Mouse (Mus musculus) forelimb bud, embryonic 11.5 days (tissue): ENCODE measurements around the gene Chst15.

Experiments
- DNase-seq: peaks from one replicate; pipeline ENCODE4 v3.0.0-alpha.2; 2012; ENCODE audit warnings: low read depth, low spot score

Chst15 gene

GRCm38 (mm10) chr7:132302508-132303241 is 14.4 kb downstream of the Chst15 start:
- DNase-seq: no peak

DNA sequence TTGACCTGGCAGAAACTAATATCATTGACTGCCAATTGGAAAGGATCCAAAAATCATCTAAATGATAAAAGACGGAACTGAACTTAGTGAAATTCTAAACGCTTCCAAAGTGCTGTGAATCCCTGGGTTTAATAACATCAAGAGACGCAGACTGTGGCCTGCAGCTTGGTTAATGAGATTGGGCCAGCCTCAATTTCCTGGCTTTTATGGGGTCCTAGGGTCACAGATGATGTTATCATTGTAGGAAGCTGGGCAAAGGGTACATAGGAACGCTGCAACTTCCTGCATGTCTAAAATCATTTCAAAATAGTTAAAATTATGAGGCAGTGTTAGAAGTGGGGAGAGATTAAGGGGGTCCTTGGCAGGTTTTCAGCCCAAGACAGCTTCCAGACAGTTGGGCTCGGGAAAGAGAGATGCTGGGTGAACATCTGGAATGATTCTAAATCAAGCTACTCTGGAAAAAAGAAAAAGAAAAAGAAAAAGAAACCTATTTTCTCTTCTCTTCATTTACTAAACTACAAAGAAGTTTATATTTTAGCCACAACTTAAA is 17.3 kb downstream of the Chst15 start:
- DNase-seq: peak; percentile 29

- no peak for DNase-seq
These were observed 18.5 kb downstream of the Chst15 start for GRCm38 (mm10) chr7:132298412-132298990.

- DNase-seq: no peak
These were observed 20.2 kb downstream of the Chst15 start for GRCm38 (mm10) chr7:132296661-132297443.

GRCm38 (mm10) chr7:132296132-132296531 is 20.9 kb downstream of the Chst15 start:
- DNase-seq: no peak

DNA sequence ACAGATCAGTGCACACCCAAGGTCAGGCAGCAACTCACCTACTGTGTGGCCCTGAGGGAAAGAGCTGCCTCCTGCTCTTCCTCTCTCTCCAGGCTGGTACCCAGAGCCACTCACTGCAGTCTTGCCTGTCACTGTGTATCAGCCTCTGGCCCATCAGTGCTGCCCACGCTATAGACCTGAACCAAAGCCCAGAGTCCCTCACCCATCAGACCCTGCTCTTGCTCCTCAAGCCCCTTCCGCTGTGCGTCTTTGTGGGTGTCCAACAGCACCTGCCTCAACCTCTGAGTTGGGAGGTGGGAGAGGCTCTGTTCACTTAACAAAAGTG is 29.7 kb downstream of the Chst15 start:
- DNase-seq: no peak

GRCm38 (mm10) chr7:132286630-132287339 is 30.2 kb downstream of the Chst15 start:
- no peak for DNase-seq

GRCm38 (mm10) chr7:132284795-132285194 is 32.2 kb downstream of the Chst15 start:
- no peak for DNase-seq

DNA sequence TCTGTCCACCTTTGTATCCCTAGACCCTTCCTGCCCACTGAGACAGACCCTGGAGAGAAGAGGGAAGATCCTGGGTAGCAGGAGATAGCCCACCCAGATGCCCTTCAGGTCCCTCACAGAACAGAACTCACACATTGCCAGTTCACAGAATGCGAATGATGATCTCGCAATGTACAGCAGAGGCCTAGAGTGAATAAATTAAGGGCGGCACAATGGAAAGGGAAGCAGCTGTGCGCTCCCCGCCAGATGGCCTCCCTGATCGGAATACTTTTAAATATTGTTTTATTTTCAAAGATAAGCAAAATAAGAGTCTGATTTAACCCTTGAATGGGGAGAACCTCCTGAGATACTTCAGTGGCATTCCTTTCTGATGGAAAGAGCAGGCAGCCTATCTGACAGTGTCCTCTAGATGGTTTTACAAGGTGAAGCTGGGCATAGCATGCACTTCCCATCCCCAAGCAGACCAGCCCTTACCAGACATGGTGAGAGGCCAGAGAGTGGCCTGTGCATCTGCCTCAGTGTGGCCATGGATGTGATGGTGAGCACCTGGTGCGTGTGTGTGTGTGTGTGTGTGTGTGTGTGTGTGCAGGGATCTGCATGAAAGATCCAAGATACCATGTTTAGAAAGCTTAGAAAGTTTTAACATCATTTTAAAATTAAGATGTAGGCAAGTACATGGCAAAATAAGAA is 32.8 kb downstream of the Chst15 start:
- no peak for DNase-seq

GRCm38 (mm10) chr7:132282576-132282975 is 34.5 kb downstream of the Chst15 start:
- no peak for DNase-seq

DNA sequence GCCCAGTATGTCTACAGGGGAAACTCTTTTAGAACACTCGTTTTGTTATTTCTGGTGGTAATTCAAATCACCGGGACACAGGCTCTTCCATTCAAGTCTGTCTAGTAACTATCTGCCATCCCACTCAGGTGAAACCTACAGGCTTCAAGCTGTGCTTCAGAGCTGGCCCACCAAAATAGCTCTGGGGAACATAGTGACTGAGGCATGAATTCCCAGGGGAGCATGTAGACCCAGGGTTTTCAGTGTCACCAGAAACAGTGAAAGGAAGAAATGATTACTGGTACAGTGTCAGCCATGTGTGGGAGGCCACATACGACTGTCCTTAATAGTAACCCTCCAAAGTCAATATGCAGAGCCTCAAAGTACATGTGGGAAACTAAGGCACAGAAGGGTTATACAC is 34.9 kb downstream of the Chst15 start:
- DNase-seq: no peak

- DNase-seq: no peak
These were observed 35.3 kb downstream of the Chst15 start for GRCm38 (mm10) chr7:132281753-132282152.

GRCm38 (mm10) chr7:132278658-132279057 is 38.4 kb downstream of the Chst15 start:
- no peak for DNase-seq

DNA sequence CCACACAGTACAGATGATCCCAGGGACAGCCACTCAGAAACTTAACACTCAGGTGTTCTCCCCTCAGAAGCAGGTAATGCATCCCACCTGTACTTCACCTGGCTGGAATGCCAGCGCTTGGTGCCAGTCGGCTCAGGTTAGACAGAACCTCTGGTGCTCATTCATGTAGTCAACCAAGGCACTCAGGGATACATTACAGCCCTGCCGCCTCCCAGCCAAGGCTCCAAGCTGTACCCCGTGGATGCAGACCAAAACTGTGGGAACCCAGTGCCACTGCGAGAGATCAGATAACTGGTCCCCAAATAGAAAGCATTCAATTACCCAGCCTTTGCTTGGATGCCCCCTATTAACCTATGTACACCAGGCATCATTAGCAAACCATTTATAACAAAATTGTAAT is 40.7 kb downstream of the Chst15 start:
- no peak for DNase-seq

GRCm38 (mm10) chr7:132273741-132274513 is 43.1 kb downstream of the Chst15 start:
- DNase-seq: no peak

DNA sequence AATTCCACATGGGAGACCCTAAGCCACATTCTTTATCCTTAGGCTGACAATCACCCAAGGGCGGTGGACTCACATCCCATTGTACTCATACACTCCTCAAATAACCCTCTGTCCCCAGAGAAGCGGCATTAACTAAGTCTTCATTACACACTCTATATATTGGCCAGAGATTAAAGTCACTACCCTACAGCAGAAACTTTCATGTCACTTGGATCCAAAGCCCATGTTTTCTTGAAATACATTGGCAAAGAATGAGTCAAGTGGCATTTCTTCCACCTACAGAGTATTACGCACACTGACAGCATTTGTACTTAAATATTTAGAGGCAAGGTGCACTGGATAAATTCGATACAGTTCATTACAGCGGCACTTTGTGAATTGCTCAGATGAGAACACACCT is 44.0 kb downstream of the Chst15 start:
- DNase-seq: no peak

- DNase-seq: no peak
These were observed 46.7 kb downstream of the Chst15 start for GRCm38 (mm10) chr7:132270364-132270763.

- no peak for DNase-seq
These were observed 47.4 kb downstream of the Chst15 start for GRCm38 (mm10) chr7:132269661-132270060.

DNA sequence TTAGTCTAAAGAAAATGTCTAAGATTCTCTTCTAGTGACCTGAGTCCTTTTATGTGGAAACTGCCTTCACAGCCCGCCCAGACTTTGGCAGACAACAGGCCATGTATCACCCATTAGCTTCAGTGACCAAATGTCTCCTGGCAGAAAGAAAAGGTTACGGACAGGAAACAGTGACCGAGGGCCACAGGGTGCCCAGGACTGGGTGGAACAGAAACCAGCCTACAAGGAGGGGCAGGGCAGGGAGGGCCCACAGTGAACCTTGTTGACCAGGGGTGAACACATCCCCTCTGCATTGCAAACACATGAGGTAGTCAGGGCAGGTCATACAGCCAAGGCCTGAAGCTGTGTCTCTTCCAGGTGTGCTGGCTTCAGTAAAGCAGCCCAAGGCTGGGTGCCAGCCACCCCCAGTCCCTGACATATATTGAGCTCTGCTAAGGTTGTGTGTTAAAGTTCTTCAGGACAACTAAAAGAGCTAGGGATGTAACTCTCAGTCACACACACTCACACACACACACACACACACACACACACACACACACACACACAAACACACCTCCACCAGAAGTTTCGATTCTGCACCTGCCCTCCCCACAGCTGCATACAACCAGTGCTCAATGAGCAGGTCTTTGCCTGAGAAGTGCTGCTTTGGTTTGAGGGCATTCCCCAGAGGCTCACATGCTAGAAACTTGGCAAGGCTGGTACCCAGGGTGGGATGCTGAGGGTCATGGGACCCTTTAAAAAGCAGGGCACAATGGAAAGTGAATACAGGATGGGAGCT is 49.1 kb downstream of the Chst15 start:
- no peak for DNase-seq

DNA sequence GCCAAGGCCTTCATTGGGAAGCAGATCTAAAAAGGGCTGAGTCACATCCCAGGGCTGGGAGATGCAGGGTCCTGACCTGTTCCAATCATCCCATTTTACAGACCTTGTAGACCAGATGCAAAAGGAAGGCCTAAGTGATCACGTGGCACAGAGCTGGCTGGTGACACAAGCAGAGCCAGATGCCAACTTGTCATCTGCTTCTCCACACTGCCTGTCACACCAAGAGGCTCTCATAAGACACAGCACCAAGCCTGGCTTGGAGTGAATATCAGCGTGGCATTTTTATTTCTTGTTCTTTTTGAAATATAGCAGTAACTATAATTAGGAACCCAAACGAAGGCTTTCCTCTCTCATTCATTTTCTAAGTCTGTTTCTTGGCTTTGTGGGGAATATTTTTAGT is 52.3 kb downstream of the Chst15 start:
- DNase-seq: no peak
